Mouse (Mus musculus): Measurements from ENCODE around the gene Zfp874a.
A peak's percentile ranks its signal among the peaks of the same experiment; 100 is the strongest.
"Not testable (repeated sequence)": the region's sequence is repeated elsewhere in the genome, so short reads cannot be mapped to it uniquely, and the experiment has no call there.

- peak; percentile 32 for TF ChIP-seq CTCF (IDR thresholded peaks at IDR 0.05; ENCODE audit: low read depth)
- not testable (repeated sequence) for TF ChIP-seq EP300 (IDR thresholded peaks at IDR 0.05; ENCODE audit: low read depth)
Measured at GRCm38 (mm10) chr13:67376255-67376654, 75.2 kb downstream of the Zfp874a start.

All from liver, postnatal 0 days (tissue).